In genomic region chr9:102622192-102622857, GRCm38 (mm10) we compare ENCODE assay signal across 8 mouse cellular contexts. TPM values are rescaled to one million over a fixed set of nuclear protein-coding genes. Genes with fewer than 3 reads are reported as not detected.
DNase-seq lines count a peak whose midpoint lies in the region; TF ChIP-seq lines count a peak whose summit lies in the region.

No protein-coding gene starts in this region.

- DNase-seq in cerebellum, adult 2 months, result peak in 1 of 2 experiments; percentile 48
- no peak for DNase-seq in cerebellum, adult 11-12 months
- DNase-seq in lung, adult 2 months, result no peak
- no peak for DNase-seq in lung, postnatal 25 days (ENCODE audit: low spot score)
- peak; percentile 87 for DNase-seq in brain, embryonic 14.5 days (ENCODE audit: low read depth)
- peak; percentile 65 for DNase-seq in heart, postnatal 4 days
- peak; percentile 78 for DNase-seq in lung, postnatal 36 days
- DNase-seq in yolk sac, embryonic 10.5 days (ENCODE audit: low spot score), result no peak

- H3K4me3 ChIP-seq in cerebellum, adult 2 months (replicated peaks; ENCODE audit: insufficient read depth, low read depth, low read length), result no peak overlapping the region
- no peak overlapping the region for H3K4me3 ChIP-seq in lung, adult 2 months (replicated peaks; ENCODE audit: extremely low read depth, low read depth, low read length)

- peak; percentile 44; the same call in 1 of the 2 replicates for TF ChIP-seq CTCF in cerebellum, adult 2 months (IDR thresholded peaks at IDR 0.05; ENCODE audit: borderline replicate concordance, insufficient read depth, low read depth, low read length)
- TF ChIP-seq CTCF in lung, adult 2 months (IDR thresholded peaks at IDR 0.05; ENCODE audit: insufficient read depth, low read length), result peak; percentile 33; the same call in 1 of the 2 replicates
- peak; percentile 61 for TF ChIP-seq CTCF in brain, embryonic 14.5 days (IDR thresholded peaks at IDR 0.05; ENCODE audit: borderline replicate concordance, extremely low read depth, insufficient read depth, insufficient read length)

- 37% methylated on average over 5 of the region's 5 CpGs for WGBS in cerebellum, adult 2 months
- WGBS in lung, adult 2 months, result 30% methylated on average over 5 of the region's 5 CpGs

- no peaks in the 10 kb centered on the region for H3K27me3 ChIP-seq in cerebellum, adult 2 months (ENCODE audit: control insufficient read depth, insufficient read depth, low read length)

- peaks cover 2% of the 10 kb centered on the region; the same call in 1 of the 2 replicates for H3K4me1 ChIP-seq in cerebellum, adult 2 months (ENCODE audit: control insufficient read depth, insufficient read depth, low read length)
- H3K4me1 ChIP-seq in lung, adult 2 months (ENCODE audit: control insufficient read depth, insufficient read depth, low read length), result peaks cover 8% of the 10 kb centered on the region

- H3K27ac ChIP-seq in cerebellum, adult 2 months (ENCODE audit: insufficient read depth, low read length), result no peak overlapping the region

- TF ChIP-seq POLR2A in cerebellum, adult 2 months (IDR thresholded peaks at IDR 0.05; ENCODE audit: borderline replicate concordance, insufficient read depth, low read length), result no peak
- TF ChIP-seq POLR2A in lung, adult 2 months (IDR thresholded peaks at IDR 0.05; ENCODE audit: borderline replicate concordance, extremely low read depth, low read depth, low read length), result no peak
- no peak for TF ChIP-seq POLR2A in brain, embryonic 14.5 days (IDR thresholded peaks at IDR 0.05; ENCODE audit: borderline replicate concordance, extremely low read depth, insufficient read depth, insufficient read length, poor library complexity, severe bottlenecking)

RNA-seq across cellular contexts. Expression of gene Anapc13, which starts 3.8 kb away (rescaled TPM):
- 189 and 194 TPM in 2 replicates for polyA plus RNA-seq in cerebellum, adult 2 months (2012; rRNA removed)
- polyA plus RNA-seq in lung, adult 2 months (2012; rRNA removed), result 52.0 and 65.4 TPM in 2 replicates
- polyA plus RNA-seq in brain, embryonic 14.5 days (2012; rRNA removed), result 125 and 129 TPM in 2 replicates
- total RNA-seq in heart, postnatal 4 days (2021), result 100 to 1,000 TPM; 280 to 292 TPM

RNA-seq across cellular contexts. Expression of gene Cep63, which starts 4.0 kb away (rescaled TPM):
- 24.4 and 27.1 TPM in 2 replicates for polyA plus RNA-seq in cerebellum, adult 2 months (2012; rRNA removed)
- 3.1 and 5.2 TPM in 2 replicates for polyA plus RNA-seq in lung, adult 2 months (2012; rRNA removed)
- polyA plus RNA-seq in brain, embryonic 14.5 days (2012; rRNA removed), result 21.4 and 23.8 TPM in 2 replicates
- total RNA-seq in heart, postnatal 4 days (2021), result 10 to 100 TPM; 42.4 to 47.6 TPM

Comparison
In these comparisons a context has a peak if more than half of its experiments do, and no peak if none do; other contexts are left out.
1. DNase-seq: peak in brain, embryonic 14.5 days (single experiment), heart, postnatal 4 days (single experiment) and lung, postnatal 36 days (single experiment); none in cerebellum, adult 11-12 months (single experiment), lung, adult 2 months (single experiment), lung, postnatal 25 days (single experiment) and yolk sac, embryonic 10.5 days (single experiment).
2. Peak in every context shown above with its lines, with median percentiles within 50 percentile points of each other: CTCF ChIP-seq.